Mouse (Mus musculus) C3H10T1/2 (cell line): ENCODE results near the gene Prr15l. TPM values are rescaled to one million over a fixed set of nuclear protein-coding genes. Genes with fewer than 3 reads are reported as not detected.

Experiments
- polyA plus RNA-seq, 2 experiments: library from polyadenylated mRNA; unstranded; fragments of >200 nt; fragmentation: generic; extraction: Trizol; gene quantifications; one replicate each; pipeline ENCODE4 v1.2.1; 2012; ENCODE audit warnings: missing spikeins in 2 of 2

The Prr15l gene
- polyA plus RNA-seq = not detected

DNA sequence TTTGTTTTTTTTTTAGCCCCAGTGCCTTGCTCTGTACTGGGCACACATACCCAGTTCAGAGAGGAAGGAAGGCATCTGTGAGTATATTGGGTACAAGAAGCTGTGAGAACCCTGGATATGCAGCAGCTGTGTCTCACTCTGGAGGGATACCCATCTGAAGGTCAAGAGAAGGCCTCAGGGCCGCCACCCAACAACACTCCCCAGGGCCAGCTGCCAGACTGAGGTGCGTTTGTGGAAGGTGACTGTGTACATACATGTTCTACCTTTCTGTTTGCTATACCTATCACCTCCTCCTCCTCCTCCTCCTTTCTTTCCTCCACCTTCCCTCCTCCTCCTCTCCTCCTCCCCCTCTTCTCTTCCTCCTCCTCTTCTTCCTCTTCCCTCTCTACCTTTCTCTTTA lies at the start of gene Prr15l:
Prr15l (plus strand) TSS at position 17 of the 400 bp plus-strand sequence.

DNA sequence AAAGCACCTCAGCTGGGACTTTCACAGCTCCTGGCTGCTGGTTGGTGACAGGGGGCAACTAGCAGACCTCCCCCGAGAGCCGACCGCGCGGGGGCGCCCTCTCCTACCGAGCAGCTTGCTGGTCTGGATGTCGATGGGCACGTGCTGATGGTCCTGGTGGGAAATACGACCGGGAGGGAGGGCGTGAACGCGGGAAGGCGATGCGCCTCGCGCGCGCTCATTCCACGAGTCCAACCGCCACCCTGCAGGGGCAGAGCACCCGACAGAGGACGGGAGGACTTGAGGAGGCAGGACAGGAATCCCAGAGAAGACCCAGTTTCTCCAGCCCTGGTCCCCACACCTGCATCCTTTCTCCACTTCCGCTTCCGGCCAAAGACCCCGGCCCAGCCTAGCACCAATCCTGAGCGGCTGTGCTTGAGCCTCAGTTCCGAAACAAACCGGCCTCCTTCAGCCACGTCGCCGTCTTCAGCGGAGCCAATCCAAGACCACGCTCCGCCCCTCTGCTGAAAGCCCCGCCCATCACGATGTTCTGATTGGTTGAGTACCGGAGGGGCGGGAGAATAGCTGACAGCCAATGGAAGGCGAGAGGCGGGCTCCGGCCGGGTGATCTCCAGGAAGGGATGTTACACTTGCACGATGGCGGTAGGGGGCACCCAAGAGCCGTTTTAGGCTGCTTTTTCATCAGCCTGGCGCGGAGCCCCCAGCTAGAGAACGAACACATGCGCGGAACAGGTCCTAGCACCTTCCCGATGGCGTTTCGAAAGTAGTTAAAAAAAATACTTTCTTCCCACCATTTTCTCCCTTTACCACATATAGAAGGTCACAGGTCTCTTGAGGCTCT lies 11.6 kb upstream of the Prr15l start, which contains the start of gene Cdk5rap3:
Cdk5rap3 (minus strand) TSS at position 453 of the 841 bp plus-strand sequence.

DNA sequence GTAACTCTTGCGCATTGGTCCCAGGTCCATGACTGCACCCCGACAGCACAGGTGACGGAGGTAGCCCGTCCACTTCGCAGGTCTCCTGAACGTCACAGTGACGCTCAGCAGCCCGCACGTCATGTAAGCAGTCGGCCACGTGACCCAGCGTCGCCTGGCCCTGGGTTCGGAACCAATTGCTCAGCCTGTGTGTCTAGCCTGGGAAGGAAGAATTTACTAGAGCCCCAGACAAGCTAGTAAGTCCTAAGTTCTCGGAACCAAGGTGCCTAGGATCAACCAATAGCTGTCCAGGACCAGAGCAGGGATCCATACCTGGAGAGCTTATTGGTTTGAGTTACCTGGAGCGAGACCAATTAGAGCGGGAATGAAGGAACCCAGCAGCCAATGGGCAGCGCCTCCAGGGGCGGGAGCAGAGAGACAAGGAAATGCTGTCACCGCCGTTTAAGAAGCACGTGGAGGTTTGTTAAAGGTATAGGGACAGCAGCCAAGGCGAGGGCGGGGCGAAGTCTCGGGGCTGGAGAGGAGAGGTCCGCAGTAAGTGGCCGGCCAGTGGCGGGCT lies 15.9 kb downstream of the Prr15l start, which contains the start of gene Pnpo:
Pnpo (minus strand) TSS at position 241 of the 559 bp plus-strand sequence.

DNA sequence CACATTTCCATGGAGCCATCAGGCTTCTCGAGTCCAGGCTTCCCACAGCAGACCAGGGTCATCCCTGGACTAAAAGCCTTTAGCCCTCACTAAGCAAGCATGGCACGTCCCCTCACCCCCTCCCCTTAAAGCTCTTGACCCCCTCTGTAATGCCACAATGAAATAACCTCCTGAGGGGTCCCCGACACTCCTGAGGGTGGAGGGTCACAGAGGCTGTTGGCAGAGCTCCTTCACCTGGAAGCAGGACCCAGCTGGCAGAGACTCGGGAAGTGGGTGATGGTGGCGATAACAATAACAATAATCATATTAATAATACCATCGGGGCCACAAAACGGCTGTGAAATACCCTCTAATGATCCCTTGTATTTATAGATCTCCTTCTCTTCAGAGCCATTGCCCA lies 55.0 kb downstream of the Prr15l start, which contains the start of gene Sp2:
Sp2 (minus strand) TSS at position 101 of the 400 bp plus-strand sequence.

Other genes with a start within 250 kb of the Prr15l start
- gene Snx11, start 150.5 kb upstream of the Prr15l start, polyA plus RNA-seq = 10 to 100 TPM in 1 of 2 experiments, 1 to 10 TPM in 1; 9.3 to 16.1 TPM
- gene Cbx1, start 139.0 kb upstream of the Prr15l start, polyA plus RNA-seq = 10 to 100 TPM; 10.9 to 66.8 TPM
- 100 to 1,000 TPM in 1 of 2 experiments, 10 to 100 TPM in 1; 32.1 to 205 TPM for gene Nfe2l1, start 98.1 kb upstream of the Prr15l start, polyA plus RNA-seq
- gene Copz2, start 78.2 kb upstream of the Prr15l start, polyA plus RNA-seq = 100 to 1,000 TPM; 148 to 589 TPM
- gene Cdk5rap3, start 11.6 kb upstream of the Prr15l start, polyA plus RNA-seq = 10 to 100 TPM; 58.3 to 94.0 TPM
- gene Pnpo, start 15.9 kb downstream of the Prr15l start, polyA plus RNA-seq = 1 to 10 TPM; 1.6 to 2.6 TPM
- 10 to 100 TPM in 1 of 2 experiments, 1 to 10 TPM in 1; 6.4 to 15.4 TPM for gene Sp2, start 54.9 kb downstream of the Prr15l start, polyA plus RNA-seq
- under 1 TPM in 1 of 2 experiments, not detected in 1; 0.06 TPM for gene Sp6, start 85.3 kb downstream of the Prr15l start, polyA plus RNA-seq
- 10 to 100 TPM; 37.1 to 48.4 TPM for gene Scrn2, start 101.8 kb downstream of the Prr15l start, polyA plus RNA-seq
- 1 to 10 TPM; 2.0 to 6.0 TPM for gene Lrrc46, start 113.3 kb downstream of the Prr15l start, polyA plus RNA-seq
- gene Mrpl10, start 113.5 kb downstream of the Prr15l start, polyA plus RNA-seq = 100 to 1,000 TPM in 1 of 2 experiments, 10 to 100 TPM in 1; 76.8 to 100 TPM
- 1 to 10 TPM; 1.9 to 7.7 TPM for gene Osbpl7, start 122.5 kb downstream of the Prr15l start, polyA plus RNA-seq
- not detected for gene Tbx21, start 187.2 kb downstream of the Prr15l start, polyA plus RNA-seq
- 1 to 10 TPM in 1 of 2 experiments, under 1 TPM in 1; 0.07 to 1.3 TPM for gene Tbkbp1, start 223.4 kb downstream of the Prr15l start, polyA plus RNA-seq